Mouse (Mus musculus): ENCODE data around the gene Trio.
"Not testable (repeated sequence)": the region's sequence is repeated elsewhere in the genome, so short reads cannot be mapped to it uniquely, and the experiment has no call there.

DNA sequence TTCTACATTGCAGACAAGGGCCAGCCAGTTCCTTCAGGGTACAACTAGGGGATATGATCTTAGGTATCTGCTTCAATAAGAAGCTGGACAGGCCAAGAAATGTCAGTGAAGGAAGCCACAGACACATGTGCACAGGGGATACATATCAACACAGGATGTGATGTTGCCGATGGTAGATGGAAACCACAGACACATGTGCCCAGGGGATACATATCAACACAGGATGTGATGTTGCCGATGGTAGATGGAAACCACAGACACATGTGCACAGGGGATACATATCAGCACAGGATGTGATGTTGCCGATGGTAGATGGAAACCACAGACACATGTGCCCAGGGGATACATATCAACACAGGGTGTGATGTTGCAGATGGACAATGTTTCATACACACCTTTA, 197.8 kb downstream of the Trio start:
- not testable (repeated sequence) for TF ChIP-seq CTCF (IDR thresholded peaks at IDR 0.05; ENCODE audit: low read depth); EP300 (optimal IDR thresholded peaks at IDR 0.05)

All from stomach, postnatal 0 days (tissue).